Mouse (Mus musculus): ENCODE measurements around the gene Hoxc9. TPM values are rescaled to one million over a fixed set of nuclear protein-coding genes. Genes with fewer than 3 reads are reported as not detected.

Gene Hoxc9
- total RNA-seq, 1 experiment from 2014 or later, result not detected

DNA sequence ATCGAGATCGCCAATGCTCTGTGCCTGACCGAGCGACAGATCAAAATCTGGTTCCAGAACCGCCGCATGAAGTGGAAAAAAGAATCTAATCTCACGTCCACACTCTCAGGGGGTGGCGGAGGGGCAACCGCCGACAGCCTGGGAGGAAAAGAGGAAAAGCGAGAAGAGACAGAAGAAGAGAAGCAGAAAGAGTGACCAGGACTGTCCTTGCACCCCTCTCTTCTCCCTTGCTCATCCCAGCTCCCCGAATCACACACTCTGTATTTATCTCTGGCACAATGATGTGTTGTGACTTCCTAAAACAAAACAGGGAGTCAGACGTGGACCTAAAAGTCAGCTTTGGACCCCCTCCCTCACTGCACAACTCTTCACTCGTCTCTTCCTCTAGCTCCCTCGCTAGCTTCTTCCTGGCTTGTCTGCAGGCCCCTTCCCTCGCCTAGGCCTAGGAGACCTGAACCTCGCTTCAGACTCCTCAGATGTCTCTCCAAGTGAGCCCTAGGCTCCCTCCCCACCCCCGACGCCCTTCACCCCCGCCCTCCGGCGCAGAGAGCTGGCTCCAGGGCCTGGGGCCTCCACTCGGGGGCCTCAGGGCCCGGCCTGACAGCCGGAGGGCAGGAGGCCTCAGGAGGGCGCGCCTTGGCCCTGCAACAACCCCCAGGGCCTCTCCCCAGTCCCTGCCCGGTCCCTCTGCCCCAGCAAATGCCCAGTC, 34.8 kb downstream of the Hoxc9 start:
- ATAC-seq (ENCODE audit: extremely low read depth, insufficient number of reproducible peaks, low FRiP score, poor library complexity, severe bottlenecking), result no peak

DNA sequence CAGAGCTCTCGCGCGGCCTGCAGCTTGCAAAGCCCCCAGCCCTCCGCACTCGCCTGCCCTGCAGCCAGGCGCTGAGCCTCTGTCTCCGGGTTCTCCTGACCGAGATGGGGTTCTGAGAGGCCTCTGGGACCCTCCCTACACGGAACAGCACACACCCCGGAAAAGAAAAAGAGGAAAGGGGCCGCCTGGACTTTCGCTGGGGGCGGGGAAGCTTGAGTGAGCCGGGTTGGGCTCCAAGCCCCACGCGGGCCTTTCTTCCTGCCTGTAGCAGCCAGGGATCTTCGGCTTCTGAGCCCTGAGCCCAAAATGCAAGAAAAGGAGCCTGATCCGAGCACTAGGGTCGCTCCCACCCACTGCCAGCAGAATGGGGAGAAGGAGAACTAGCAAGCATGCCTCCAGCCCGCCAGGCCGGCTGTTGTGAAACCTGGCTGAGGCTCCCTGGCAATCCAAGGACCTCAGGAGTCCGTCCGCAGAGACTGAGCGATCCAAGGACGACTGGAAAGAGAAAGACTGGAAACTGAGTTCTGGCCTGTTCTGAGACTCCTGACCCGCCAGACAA, 35.8 kb downstream of the Hoxc9 start:
- no peak for ATAC-seq (ENCODE audit: extremely low read depth, insufficient number of reproducible peaks, low FRiP score, poor library complexity, severe bottlenecking)

DNA sequence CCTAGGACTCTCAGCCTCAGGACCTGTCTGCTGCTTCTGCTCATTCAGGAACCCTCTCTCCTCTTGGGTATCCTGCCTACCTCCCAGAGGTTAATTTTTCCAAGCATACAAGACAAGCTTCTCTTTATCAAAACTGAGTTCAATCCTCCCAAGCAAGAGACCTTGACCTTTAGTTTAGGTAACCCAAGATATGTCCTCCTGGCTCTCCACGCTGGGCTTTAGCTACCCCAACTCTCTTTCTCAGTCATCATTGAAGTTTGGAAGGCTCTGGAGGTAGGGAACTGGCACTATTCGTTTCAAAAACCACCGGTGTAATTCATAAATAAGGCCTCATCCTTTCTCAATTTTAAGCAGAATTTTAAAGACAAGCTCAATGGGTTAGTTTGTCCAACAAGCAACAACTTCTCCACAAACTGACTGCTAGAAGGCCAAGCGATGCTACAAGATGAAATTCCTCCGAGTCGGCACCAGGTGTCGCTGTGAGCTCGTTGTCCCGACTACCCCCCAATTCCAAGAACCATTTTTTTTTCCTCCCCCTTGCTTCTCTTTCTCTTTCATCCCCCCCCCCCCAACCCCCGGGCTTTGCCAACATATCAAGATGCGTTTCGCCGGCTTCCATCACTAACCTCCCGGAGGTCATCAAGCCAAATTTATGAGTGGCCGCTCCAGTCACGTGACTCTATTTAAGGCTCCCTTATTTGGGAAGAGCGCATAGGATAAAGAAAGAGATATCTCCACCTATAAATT, 37.2 kb downstream of the Hoxc9 start:
- ATAC-seq (ENCODE audit: extremely low read depth, insufficient number of reproducible peaks, low FRiP score, poor library complexity, severe bottlenecking), result no peak

DNA sequence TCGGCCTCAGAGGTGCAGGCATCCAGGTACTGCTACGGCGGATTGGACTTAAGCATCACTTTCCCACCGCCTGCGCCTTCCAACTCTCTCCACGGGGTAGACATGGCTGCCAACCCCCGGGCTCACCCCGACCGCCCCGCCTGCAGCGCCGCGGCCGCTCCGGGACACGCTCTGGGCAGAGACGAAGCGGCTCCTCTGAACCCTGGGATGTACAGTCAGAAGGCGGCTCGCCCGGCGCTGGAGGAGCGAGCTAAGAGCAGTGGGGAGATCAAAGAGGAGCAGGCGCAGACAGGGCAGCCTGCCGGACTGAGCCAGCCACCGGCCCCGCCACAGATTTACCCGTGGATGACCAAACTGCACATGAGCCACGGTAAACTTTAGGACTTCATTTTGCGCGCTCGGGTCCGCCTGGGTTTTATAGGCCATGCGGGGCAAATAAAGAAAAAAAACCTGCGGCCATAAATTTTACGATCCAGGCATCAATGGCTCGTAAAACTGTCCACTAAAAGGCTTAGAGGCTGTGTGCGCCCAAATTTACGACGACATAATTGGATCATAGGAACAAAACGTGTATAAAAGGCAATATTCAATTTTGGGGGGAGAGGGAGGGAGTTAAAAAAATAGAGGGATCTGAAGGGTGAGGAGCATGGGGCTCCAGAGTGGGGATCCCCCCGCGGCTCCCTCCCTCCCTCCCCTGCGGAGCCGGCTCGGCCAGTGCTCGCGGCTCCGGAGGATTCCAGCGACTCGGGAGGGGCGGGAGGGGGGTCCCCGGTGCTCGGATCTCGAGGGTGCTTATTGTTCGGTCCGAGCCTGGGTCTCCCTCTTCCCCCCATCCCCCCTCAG, 38.1 kb downstream of the Hoxc9 start:
- no peak for ATAC-seq (ENCODE audit: extremely low read depth, insufficient number of reproducible peaks, low FRiP score, poor library complexity, severe bottlenecking)

DNA sequence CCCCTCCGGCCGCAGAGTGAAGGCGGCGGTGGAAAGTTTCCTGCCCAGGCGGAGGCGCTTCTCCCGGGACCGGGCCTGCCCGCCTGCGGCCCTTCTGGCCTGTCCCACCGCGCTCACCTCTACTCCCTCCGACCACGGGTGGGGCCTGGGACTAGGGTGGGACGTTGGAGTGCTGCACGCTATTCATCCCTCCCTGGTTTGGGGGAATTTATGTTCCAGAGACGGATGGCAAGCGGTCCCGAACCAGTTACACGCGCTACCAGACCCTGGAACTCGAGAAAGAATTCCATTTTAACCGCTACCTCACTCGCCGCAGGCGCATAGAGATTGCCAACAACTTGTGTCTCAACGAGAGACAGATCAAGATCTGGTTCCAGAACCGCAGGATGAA, 38.8 kb downstream of the Hoxc9 start:
- no peak for ATAC-seq (ENCODE audit: extremely low read depth, insufficient number of reproducible peaks, low FRiP score, poor library complexity, severe bottlenecking)

DNA sequence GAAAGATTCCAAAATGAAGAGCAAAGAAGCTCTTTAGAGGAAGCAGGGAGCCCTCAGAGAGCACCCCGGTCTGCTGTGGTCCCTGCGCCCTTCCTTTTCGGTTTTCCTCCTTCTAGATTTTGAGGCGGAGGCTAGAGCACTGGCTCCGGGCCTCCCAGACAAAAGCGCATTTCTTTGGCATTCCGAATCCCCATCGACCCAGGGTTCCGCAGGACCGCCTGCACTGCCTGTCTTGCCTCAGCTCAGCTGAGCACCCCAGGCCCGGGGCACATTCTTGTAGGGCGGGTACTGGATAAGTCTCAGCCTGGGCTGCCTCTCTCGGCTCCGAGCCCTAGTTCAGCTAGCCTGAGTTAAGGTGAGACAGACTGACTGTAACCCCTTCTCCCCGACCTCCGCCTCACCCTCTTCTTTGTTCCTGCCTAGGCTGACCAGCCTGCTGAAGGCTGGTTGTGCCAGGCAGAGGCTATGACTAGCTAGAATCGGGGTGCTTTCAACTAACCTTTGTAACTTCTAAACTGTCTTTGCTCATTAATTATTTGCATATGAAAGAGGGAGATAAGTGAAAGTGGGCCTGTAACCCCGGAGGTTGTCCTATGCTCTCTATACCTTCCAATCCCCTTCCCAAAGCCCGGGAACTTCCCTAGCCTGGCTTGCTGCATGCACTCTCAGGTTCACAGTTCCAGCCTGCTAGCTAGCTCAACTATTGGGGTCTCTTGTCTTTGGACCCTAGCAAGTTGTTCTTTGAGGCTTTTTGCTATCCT, 39.3 kb downstream of the Hoxc9 start:
- no peak for ATAC-seq (ENCODE audit: extremely low read depth, insufficient number of reproducible peaks, low FRiP score, poor library complexity, severe bottlenecking)

DNA sequence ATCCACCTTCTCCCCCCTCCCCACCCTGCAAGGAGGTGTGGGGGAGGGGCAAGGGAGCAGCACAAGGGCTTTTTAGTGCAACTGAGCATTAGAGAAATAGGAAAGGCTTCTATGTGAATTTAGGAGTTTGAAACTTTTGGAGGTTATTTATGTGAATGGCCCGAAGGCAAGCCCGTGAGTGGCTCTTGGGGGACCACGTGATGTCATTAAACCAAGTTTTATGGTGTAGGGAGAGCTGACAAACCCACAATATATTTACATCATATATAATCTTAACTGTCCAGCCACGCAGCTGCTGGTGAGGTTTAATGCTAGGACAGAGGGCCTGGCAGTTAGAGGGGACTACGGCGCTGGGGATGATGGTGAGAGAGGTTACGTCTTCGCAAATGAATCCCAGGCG, 42.4 kb downstream of the Hoxc9 start, which contains the start of gene Hoxc4:
Hoxc4 (plus strand) TSS at position 299 of the 400 bp plus-strand sequence.
- no peak for ATAC-seq (ENCODE audit: extremely low read depth, insufficient number of reproducible peaks, low FRiP score, poor library complexity, severe bottlenecking)

DNA sequence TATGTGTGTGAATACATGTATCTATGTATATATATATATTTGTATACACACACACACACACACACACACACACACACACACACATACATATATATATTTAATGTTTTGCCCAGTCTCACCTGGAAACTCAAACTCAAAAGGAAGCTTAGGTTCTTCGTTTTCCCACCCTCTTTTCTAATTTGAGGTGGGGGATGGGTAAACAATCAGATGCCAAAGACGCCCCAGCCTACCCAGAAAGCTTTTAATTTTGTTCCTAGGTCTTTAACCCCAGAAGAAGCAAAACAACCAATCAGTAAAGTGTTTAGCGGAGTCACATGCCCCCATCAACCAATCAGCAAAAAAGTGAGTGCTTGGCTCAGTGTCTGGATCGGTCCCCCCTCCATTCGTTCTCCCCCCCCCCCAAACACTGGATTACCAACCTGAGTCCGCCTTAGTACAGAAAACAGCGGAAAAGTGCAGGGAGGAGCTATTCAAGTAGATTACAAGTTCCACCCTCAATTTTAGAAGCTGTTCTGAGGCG, 44.7 kb downstream of the Hoxc9 start:
- no peak for ATAC-seq (ENCODE audit: extremely low read depth, insufficient number of reproducible peaks, low FRiP score, poor library complexity, severe bottlenecking)

DNA sequence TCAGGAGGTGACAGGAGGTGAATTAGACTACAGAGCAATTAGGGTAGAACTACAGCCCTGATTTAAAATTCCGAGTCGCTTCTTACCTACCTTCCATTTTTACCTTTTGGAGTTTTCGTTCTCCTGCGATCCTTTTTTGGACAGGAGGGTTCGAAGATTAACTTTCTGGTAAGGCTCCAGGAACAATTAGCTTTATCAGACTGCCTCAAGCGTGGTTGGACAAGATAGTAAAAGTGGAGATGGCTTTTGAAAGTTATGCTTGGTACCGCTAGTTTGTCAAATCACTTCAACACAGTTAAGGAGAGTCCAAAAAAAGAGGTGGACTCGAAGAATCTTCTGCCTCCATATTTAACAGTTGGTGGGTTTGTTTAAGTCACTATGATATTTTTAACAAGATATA, 45.3 kb downstream of the Hoxc9 start:
- no peak for ATAC-seq (ENCODE audit: extremely low read depth, insufficient number of reproducible peaks, low FRiP score, poor library complexity, severe bottlenecking)

DNA sequence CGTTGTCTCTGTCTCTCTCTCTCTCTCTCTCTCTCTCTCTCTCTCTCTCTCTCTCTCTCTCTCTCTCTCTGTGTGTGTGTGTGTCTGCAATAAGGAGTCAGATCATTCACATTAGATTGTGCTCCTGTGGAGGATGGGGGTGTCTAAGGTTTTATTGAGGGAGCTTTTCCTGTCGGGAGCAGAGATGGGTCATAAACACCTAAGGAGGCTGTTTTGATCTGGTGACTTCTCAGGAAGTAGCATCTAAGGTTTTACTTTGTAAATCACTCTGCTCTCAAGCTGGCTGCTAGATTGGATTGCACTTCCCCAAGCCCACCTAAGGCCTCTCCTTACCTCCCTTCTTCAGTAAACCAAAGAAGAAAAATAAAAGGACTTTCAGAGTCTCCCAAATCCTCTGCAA, 47.9 kb downstream of the Hoxc9 start:
- no peak for ATAC-seq (ENCODE audit: extremely low read depth, insufficient number of reproducible peaks, low FRiP score, poor library complexity, severe bottlenecking)

DNA sequence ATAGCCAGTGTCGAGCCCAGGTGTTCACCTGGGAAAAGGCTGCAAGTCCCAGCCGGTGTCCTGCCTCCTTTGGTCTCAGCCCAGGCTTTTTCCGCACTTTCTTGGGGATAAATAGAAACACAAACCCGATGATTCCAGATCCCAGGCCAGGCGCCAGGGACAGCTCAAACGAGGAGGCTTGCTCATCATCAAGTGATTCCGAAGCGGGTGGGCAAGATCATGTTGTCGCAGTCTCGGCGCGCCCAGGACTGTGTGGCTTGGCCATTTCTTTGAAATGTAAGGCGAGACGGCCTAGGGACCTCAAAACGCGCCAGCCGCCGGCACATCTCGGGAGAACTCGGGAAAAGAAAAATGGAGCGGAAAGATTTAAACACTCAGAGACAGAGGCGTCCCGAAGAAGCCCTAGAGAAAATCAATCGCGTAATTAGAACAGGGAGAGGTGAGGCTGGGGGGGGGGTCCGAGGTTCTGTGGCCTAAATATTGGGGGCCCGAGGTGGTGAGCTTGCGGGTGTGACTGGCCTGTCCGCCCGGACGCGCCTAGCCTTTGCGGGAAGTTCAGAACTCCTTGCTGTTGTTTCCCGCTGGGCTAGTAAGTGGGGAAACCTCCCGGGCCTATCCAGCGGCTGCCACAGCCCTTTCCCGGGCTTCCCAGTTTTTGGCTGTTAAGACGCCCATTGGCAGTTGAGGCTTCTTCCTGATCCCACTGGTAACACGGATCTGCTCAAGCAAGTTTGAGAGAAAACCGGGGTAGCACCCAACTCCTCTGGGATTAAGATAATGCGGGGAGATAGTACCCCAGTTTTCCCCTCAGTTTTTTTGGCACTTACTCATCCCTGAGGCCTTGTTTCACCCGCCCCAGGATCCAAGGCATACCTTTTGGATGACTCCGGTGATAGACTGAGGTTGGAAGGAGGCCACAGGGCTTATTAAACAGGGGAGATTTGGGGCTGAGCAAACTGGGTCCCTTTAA, 51.3 kb downstream of the Hoxc9 start:
- ATAC-seq (ENCODE audit: extremely low read depth, insufficient number of reproducible peaks, low FRiP score, poor library complexity, severe bottlenecking), result no peak

DNA sequence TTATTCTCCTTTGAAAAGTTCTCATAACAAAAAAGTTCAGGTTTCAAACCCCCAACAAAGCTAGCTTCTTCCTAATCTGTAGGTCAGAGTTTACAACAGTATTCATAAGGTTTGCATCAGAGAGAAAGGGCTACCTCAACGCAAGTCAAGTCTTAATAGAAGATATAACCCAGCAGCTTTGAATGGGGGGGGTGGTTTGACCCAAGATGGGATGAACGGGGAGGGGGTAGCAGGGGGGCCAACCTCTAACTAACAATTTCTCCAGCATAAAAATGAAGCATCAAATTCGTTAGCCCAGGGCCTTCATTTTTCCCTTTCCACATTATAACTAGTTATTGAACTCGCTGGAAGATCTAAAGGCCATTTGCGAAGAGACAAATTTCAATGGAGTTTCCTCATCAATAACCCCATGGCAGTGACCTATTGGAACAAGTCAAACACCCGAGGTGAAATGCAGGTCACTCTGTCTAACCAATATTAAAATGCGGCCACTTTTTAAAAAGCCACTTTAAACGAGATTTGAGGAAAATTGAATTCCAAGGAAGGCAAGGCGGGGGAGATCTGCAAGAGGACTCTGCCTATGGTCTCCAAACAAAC, 52.8 kb downstream of the Hoxc9 start:
- ATAC-seq (ENCODE audit: extremely low read depth, insufficient number of reproducible peaks, low FRiP score, poor library complexity, severe bottlenecking), result no peak

DNA sequence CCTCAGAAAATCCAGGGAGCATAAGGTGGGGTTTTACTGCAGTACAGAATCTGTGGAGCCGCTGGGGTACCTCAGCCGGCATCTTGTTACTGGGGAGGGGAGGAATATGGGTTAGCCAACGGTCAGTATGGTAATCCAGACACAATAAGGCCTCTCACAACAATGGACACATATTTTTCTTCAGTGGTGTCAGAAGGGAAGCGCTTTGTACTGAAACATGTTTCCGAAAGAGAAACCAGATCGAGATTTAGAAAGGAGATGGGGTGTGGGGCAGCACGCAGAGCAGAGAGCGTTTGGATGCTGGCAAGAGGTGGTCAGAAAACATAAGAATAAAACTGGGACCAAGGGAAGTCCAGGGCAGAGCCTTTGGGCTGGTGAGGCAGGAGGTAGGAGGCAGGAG, 53.9 kb downstream of the Hoxc9 start:
- no peak for ATAC-seq (ENCODE audit: extremely low read depth, insufficient number of reproducible peaks, low FRiP score, poor library complexity, severe bottlenecking)

DNA sequence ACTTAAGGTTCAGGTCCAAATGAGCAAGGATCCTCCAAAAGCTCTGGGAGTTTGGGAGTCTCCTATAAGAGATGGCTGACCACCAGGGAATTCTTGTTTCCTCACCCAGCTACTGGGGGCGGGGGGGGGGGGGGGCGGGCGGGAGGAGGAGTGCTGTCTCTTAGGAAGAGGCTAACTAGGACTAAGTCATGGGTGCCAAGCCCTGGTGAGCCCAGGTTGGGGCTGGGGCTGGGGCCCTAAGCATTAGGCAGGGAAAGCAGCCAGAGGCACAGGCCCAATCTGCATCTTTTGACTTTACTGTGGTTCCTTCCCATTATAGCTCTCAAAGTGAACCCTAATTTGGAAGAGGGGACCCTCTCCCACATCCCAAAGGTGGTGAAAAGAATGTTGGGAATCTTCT, 55.9 kb downstream of the Hoxc9 start:
- ATAC-seq (ENCODE audit: extremely low read depth, insufficient number of reproducible peaks, low FRiP score, poor library complexity, severe bottlenecking), result no peak

DNA sequence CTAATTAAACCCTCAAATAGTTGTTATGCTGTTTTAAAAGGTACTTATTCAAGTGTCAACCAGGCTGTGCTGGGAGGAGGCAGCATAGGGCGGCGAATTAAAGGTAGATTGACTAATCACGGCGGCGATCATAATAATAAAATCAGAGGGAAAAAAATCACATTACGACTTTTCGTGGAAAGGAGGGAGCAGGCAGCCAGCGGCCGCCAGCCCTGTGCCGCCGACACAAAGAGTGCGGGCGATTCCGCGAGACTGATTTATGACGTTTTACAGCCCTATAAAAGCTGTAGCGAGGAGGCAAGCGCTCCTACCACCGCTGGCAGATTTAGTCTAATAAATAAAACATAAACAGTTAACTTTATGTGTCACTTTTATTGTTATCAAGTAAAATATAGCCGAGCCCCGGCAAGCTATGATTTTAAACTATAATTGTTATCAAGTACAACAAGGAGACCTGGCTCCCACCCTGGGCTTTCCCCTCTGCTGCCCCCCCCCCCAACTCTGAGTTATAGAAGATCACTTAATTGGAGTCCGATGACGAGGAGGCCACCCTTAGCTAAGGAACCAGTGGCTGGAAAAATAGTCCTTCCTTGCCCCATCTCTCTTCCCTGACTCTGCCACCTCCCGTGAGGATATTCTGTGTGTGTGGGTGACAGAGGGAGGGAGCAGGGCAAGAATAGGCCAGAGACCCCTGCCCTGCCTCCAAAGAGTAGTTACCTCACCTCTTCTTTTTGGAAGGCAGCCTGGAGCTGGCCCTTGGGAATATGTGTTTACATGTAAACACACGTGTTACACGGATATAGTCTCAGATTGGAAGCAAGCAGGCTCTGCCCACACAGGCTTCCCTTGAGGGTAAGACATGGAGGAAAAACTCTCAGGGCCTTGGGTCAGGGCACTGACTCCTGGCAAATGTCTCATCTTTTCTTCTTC, 56.7 kb downstream of the Hoxc9 start:
- ATAC-seq (ENCODE audit: extremely low read depth, insufficient number of reproducible peaks, low FRiP score, poor library complexity, severe bottlenecking), result no peak
